Mouse (Mus musculus): Measurements from ENCODE around the gene Nfe2. TPM values are rescaled to one million over a fixed set of nuclear protein-coding genes. Genes with fewer than 3 reads are reported as not detected.
A peak's percentile ranks its signal among the peaks of the same experiment; 100 is the strongest.

Gene Nfe2
- total and polyA plus RNA-seq, 3 experiments, result 0.14 TPM; not detected in 2

DNA sequence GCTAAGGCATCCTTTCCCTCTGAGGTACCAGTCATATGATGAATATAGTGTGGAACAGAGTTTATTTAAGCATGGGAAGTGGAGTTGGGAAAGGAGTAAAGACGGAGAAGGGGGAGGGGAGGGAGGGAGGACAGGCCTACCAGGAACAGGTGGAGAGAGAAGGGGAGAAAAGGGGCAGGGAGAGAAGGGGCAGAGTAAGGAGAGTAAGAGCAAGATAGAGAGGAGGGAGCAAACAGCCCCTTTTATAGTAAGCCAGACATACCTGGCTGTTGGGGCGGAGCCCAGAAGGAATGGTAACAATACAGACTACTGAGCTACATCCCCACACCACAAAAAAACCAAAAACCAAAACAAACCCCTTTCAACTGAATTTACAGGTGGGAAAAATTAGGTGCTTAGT lies 42.2 kb downstream of the Nfe2 start:
- no peak overlapping the region for H3K4me3 ChIP-seq (replicated peaks in 1 of 3; ENCODE audit: low read depth in 2 of 3, low read length in 2 of 3, poor library complexity in 1 of 3)
- H3K4me2 ChIP-seq (ENCODE audit: insufficient read depth, low read depth, poor library complexity, severe bottlenecking), result peak overlapping the region; percentile 98
- dilution Hi-C loops (cut with MboI; ENCODE audit: extremely low pct_ligation_motif_present, extremely low pct_unique_long_range_greater_than_20kb, low sequenced_read_pairs) (no loop called here), in situ Hi-C loops (cut with MboI; ENCODE audit: low pct_ligation_motif_present, low pct_unique_long_range_greater_than_20kb, low sequenced_read_pairs) (no loop called here)
- DNase-seq (ENCODE audit: extremely low read depth), result no peak
- TF ChIP-seq MAZ (IDR thresholded peaks at IDR 0.05; ENCODE audit: low read depth, low read length) (no peak), ZKSCAN1 (IDR thresholded peaks at IDR 0.05; ENCODE audit: borderline replicate concordance, low read depth, low read length) (no peak), UBTF (IDR thresholded peaks at IDR 0.05; ENCODE audit: low read depth, low read length) (no peak), MXI1 (IDR thresholded peaks at IDR 0.05; ENCODE audit: low read depth, low read length) (no peak), CHD1 (IDR thresholded peaks at IDR 0.05; ENCODE audit: low read depth, low read length) (0 out of 2 replicates have a peak, but pooled peaks have one; percentile 42)
- no peak overlapping the region for H3K27ac ChIP-seq (ENCODE audit: insufficient read depth, low read depth)
- peaks cover 77% of the 10 kb centered on the region for H3K79me2 ChIP-seq (replicated peaks; ENCODE audit: control insufficient read depth, extremely low read depth, insufficient read depth, poor library complexity, severe bottlenecking)
- peaks cover 3 to 67% of the 10 kb centered on the region in 2 experiments for H3K4me1 ChIP-seq (ENCODE audit: control insufficient read depth in 1 of 2, insufficient read depth in 2 of 2)
- H3K27me3 ChIP-seq (replicated peaks), result no peaks in the 10 kb centered on the region
- peaks cover 18 to 43% of the 10 kb centered on the region in 2 experiments for H3K36me3 ChIP-seq (replicated peaks in 1 of 2; ENCODE audit: control insufficient read depth in 1 of 2, insufficient read depth in 1 of 2, low read length in 1 of 2)
- H3K9me3 ChIP-seq (replicated peaks; ENCODE audit: low read length), result no peaks in the 10 kb centered on the region
- H3K9ac ChIP-seq (ENCODE audit: insufficient read depth, low read depth), result no peak overlapping the region; the same call in 1 of the 2 replicates

DNA sequence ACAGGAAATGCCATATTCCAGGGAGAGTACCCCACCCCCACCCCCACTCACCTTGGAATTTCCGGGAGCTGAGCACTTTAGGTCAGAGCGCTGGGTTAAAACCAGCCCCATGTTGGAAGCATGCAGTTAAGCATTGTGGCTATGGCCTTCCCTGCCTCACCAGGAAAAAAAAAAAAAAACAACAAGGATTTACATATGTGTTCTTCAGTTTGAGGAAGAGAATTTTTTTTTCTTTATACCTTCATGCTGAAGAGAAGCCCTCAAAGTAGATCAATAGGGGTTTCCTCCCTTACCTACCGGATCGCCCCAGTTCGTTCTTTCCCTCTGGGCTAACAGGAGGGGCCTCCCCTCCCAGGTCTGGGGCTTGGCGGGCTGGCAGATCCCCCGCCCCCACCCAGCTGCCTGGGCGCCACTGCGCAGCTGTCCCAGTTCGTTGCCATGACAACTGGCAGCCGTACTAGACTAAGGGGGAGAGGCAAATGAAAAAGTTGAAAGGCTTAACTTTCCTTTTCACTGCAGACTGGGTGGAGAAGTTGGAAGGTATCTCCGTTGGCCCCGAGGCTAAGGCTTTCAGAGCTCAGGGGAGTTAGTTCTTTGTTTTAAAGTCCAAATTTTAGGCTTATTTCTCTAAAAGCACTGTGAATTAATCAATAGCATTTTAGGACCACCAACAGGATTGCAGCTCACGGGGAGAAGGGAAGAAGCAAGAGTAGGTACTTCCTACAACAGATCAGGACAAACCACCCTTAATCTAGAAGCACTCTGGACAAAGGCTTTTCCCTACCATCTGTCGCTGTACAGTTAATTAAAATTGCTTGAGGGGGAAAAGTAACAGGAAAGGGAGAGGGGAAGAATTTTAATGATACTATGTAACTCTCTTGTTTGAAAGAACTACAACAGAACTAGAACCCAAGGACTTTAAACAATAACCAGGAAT lies 43.0 kb downstream of the Nfe2 start:
- peak overlapping the region; percentile 86 for H3K9ac ChIP-seq (ENCODE audit: insufficient read depth, low read depth)
- peak overlapping the region; percentile 41 to 56 (median 55) for H3K4me3 ChIP-seq (replicated peaks in 1 of 3; ENCODE audit: low read depth in 2 of 3, low read length in 2 of 3, poor library complexity in 1 of 3)
- peak; percentile 99 for DNase-seq (ENCODE audit: extremely low read depth)
- peak overlapping the region; percentile 60 for H3K27ac ChIP-seq (ENCODE audit: insufficient read depth, low read depth)
- H3K36me3 ChIP-seq (replicated peaks in 1 of 2; ENCODE audit: control insufficient read depth in 1 of 2, insufficient read depth in 1 of 2, low read length in 1 of 2), result peaks cover 22 to 43% of the 10 kb centered on the region in 2 experiments
- dilution Hi-C loops (cut with MboI; ENCODE audit: extremely low pct_ligation_motif_present, extremely low pct_unique_long_range_greater_than_20kb, low sequenced_read_pairs), result no loop called here
- no peaks in the 10 kb centered on the region for H3K9me3 ChIP-seq (replicated peaks; ENCODE audit: low read length)
- H3K4me2 ChIP-seq (ENCODE audit: insufficient read depth, low read depth, poor library complexity, severe bottlenecking), result peak overlapping the region; percentile 98
- no peaks in the 10 kb centered on the region for H3K27me3 ChIP-seq (replicated peaks)
- peak; percentile 77; the same call in 1 of the 2 replicates for TF ChIP-seq TCF12 (IDR thresholded peaks at IDR 0.05; ENCODE audit: low read depth, low read length)
- no peak for TF ChIP-seq EP300 (IDR thresholded peaks at IDR 0.05; ENCODE audit: low read length)
- 0 out of 2 replicates have a peak, but pooled peaks have one; percentile 76 for TF ChIP-seq MAZ (IDR thresholded peaks at IDR 0.05; ENCODE audit: low read depth, low read length)
- TF ChIP-seq MEF2A (IDR thresholded peaks at IDR 0.05; ENCODE audit: borderline replicate concordance, low read depth, low read length), result peak; percentile 64
- peak; percentile 99 for TF ChIP-seq MXI1 (IDR thresholded peaks at IDR 0.05; ENCODE audit: low read depth, low read length)
- TF ChIP-seq ETS1 (conservative IDR thresholded peaks at IDR 0.05; ENCODE audit: low read depth, low read length), result peak; percentile 52
- peak; percentile 56 for TF ChIP-seq NELFE (IDR thresholded peaks at IDR 0.05; ENCODE audit: low read depth, low read length)
- TF ChIP-seq IRF4 (IDR thresholded peaks at IDR 0.05; ENCODE audit: low read depth, low read length), result peak; percentile 57; the same call in 1 of the 2 replicates
- TF ChIP-seq ZNF384 (IDR thresholded peaks at IDR 0.05; ENCODE audit: low read depth, low read length), result peak; percentile 93
- TF ChIP-seq E2F4 (IDR thresholded peaks at IDR 0.05; ENCODE audit: insufficient replicate concordance, low read depth, low read length), result peak; percentile 78; the same call in 1 of the 2 replicates
- TF ChIP-seq TBP (conservative IDR thresholded peaks at IDR 0.05; ENCODE audit: low read depth, low read length), result 0 out of 2 replicates have a peak, but pooled peaks have one; percentile 62
- no peak for TF ChIP-seq GABPA (IDR thresholded peaks at IDR 0.05; ENCODE audit: insufficient replicate concordance, low read depth, low read length)
- TF ChIP-seq POLR2A (IDR thresholded peaks at IDR 0.05; ENCODE audit: low read depth, low read length), result peak; percentile 57
- TF ChIP-seq SIN3A (IDR thresholded peaks at IDR 0.05; ENCODE audit: low read length), result peak; percentile 93
- TF ChIP-seq HCFC1 (IDR thresholded peaks at IDR 0.05; ENCODE audit: low read depth, low read length), result 0 out of 2 replicates have a peak, but pooled peaks have one; percentile 15
- 0 out of 2 replicates have a peak, but pooled peaks have one; percentile 22 for TF ChIP-seq ELF1 (IDR thresholded peaks at IDR 0.05; ENCODE audit: low read depth, low read length)
- no peak for TF ChIP-seq JUND (conservative IDR thresholded peaks at IDR 0.05; ENCODE audit: low read depth, low read length)
- peak; percentile 74 for TF ChIP-seq MYC (IDR thresholded peaks at IDR 0.05; ENCODE audit: low read depth, low read length)
- peak; percentile 90 for TF ChIP-seq NRF1 (IDR thresholded peaks at IDR 0.05; ENCODE audit: low read depth, low read length)
- TF ChIP-seq CHD2 (IDR thresholded peaks at IDR 0.05; ENCODE audit: low read length), result peak; percentile 90
- TF ChIP-seq MAX (IDR thresholded peaks at IDR 0.05; ENCODE audit: low read length), result no peak
- in situ Hi-C loops (cut with MboI; ENCODE audit: low pct_ligation_motif_present, low pct_unique_long_range_greater_than_20kb, low sequenced_read_pairs), result no loop called here
- H3K79me2 ChIP-seq (replicated peaks; ENCODE audit: control insufficient read depth, extremely low read depth, insufficient read depth, poor library complexity, severe bottlenecking), result peaks cover 69% of the 10 kb centered on the region
- H3K4me1 ChIP-seq (ENCODE audit: control insufficient read depth in 1 of 2, insufficient read depth in 2 of 2), result peaks cover 3 to 73% of the 10 kb centered on the region in 2 experiments

All from CH12.LX (cell line).